Mouse (Mus musculus) embryonic stem cell, embryonic (primary cell): Measurements from ENCODE around the gene Cep72.
"Not testable (repeated sequence)": the region's sequence is repeated elsewhere in the genome, so short reads cannot be mapped to it uniquely, and the experiment has no call there.

Experiments
- CTCF ChIA-PET, 4 experiments: fragments of 300-600 bp in 2 of 4; fragments of 350-600 bp in 2 of 4; sonication (Branson Sonifier 250); formaldehyde crosslinking; loops; one replicate each; lab custom pipeline; 2022; ENCODE audit warnings: inconsistent platforms in 2 of 4; lab: Charles Lee
- POLR2A ChIA-PET, 4 experiments: fragments of 300-600 bp in 2 of 4; fragments of 350-600 bp in 2 of 4; sonication (Branson Sonifier 250); formaldehyde crosslinking; loops; one replicate each; lab custom pipeline; 2022; ENCODE audit warnings: antibody characterized with exemption in 4 of 4, inconsistent platforms in 1 of 4; lab: Charles Lee

Gene Cep72

GRCm38 (mm10) chr13:74008948-74009718 lies 53.0 kb downstream of the Cep72 start, which contains the start of gene Tppp:
Gene Tppp, plus strand, starts transcription at chr13:74009407.
- ChIA-PET POLR2A (interaction anchor here (0.5 to 3.8 kb wide), 37 partner anchors 9 to 513 kb away, joined by 3 to 23 read pairs (median 4); partner anchors contain the start of genes Brd9 (in 3 of the 4), Cep72 (in 3 of the 4), Pdcd6 (in 3 of the 4) and Trip13 (in 3 of the 4)), CTCF (interaction anchor here (0.5 to 1.4 kb wide), 5 partner anchors 9 to 603 kb away, joined by 3 to 6 read pairs (median 3); no protein-coding TSS in a partner anchor)

DNA sequence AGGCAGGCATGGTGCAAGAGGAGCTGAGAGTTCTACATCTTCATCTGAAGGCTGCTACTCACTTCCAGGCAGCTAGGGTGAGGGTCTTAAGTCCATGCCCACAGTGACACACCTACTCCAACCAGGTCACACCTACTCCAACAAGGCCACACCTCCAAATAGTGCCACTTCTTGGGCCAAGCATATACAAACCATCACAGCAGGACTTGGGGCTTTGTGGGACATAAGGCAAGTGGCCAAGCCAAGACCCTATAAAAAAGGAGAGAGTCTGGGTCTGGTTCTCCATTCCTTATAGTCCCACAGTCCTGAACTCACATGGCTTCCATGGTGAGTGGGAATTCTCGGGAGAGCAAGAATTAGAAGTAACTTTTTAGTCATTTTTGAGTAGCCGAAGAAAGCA lies 53.9 kb downstream of the Cep72 start:
- CTCF ChIA-PET: not testable (repeated sequence)
- POLR2A ChIA-PET: interaction anchor here in 2 of 4 experiments (1.1 to 3.8 kb wide), 4 partner anchors 54 to 71 kb away, joined by 3 to 23 read pairs (median 20); partner anchors contain the start of genes Brd9 (in 2 of the 2), Trip13 (in 2 of the 2) and Cep72 (in 1 of the 2)

GRCm38 (mm10) chr13:74006881-74007280 lies 55.2 kb downstream of the Cep72 start:
- CTCF ChIA-PET, POLR2A ChIA-PET: not testable (repeated sequence)

DNA sequence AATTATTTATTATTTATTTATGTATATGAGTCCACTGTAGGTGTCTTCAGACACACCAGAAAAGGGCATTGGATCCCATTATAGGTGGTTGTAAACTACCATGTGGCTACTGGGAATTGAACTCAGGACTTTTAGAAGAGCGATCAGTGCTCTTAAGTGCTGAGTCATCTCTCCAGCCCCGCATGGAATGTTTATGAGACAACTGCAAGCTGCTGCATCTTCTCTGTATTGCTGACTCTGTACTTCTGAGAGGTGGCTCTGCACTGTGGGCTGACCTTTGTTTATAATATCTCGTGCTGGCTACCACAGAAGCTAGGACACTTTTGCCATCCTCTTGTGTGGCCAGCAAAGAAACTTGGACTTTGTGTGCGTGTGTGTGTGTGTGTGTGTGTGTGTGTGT lies 60.6 kb downstream of the Cep72 start:
- CTCF ChIA-PET: interaction anchor here in 2 of 4 experiments (0.5 to 0.9 kb wide), 2 partner anchors 24 to 31 kb away, joined by 4 to 5 read pairs; no protein-coding TSS in a partner anchor
- POLR2A ChIA-PET: interaction anchor here in 1 of 4 experiments (0.9 kb wide), 1 partner anchor 61 kb away, joined by 3 read pairs; the partner anchor contains the start of gene Cep72

- CTCF ChIA-PET: interaction anchor here in 1 of 4 experiments (0.9 kb wide), 1 partner anchor 30 kb away, joined by 5 read pairs; no protein-coding TSS in a partner anchor
- POLR2A ChIA-PET: interaction anchor here in 1 of 4 experiments (0.9 kb wide), 1 partner anchor 61 kb away, joined by 3 read pairs; the partner anchor contains the start of gene Cep72
Measured at GRCm38 (mm10) chr13:74000961-74001360, 61.1 kb downstream of the Cep72 start.

GRCm38 (mm10) chr13:74000519-74000918 lies 61.6 kb downstream of the Cep72 start:
- ChIA-PET CTCF (no interaction called here), POLR2A (interaction anchor here in 1 of 4 experiments (0.9 kb wide), 1 partner anchor 62 kb away, joined by 3 read pairs; the partner anchor contains the start of gene Cep72)

- CTCF ChIA-PET: interaction anchor here in 1 of 4 experiments (0.6 kb wide), 1 partner anchor 169 kb away, joined by 3 read pairs; no protein-coding TSS in a partner anchor
- POLR2A ChIA-PET: no interaction called here
Measured at GRCm38 (mm10) chr13:73996456-73996855, 65.6 kb downstream of the Cep72 start.

DNA sequence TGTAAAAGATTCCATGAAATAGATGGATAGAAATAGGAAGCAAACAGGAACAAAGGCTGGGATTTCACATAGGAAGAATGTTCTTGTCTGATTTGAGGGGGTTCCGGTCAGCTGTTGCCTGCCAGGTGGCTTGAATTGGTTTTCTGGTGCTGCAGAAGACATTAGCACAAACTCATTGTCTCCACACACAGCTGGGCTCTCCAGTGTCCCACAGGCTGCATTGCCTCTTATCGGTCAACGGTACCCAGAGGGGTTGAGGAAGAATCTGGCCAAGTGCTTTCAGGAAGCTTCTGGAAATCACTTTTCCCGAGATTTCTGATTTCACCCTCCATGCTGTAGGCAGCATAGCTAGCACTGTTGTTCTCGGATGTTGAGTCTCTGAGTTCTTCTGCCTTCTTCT lies 70.8 kb downstream of the Cep72 start:
- POLR2A ChIA-PET: no interaction called here
- CTCF ChIA-PET: interaction anchor here in 1 of 4 experiments (0.6 kb wide), 1 partner anchor 153 kb away, joined by 3 read pairs; no protein-coding TSS in a partner anchor

GRCm38 (mm10) chr13:73990761-73991160 lies 71.3 kb downstream of the Cep72 start:
- ChIA-PET CTCF (interaction anchor here in 1 of 4 experiments (0.6 kb wide), 1 partner anchor 154 kb away, joined by 3 read pairs; no protein-coding TSS in a partner anchor), POLR2A (no interaction called here)

GRCm38 (mm10) chr13:73990325-73990724 lies 71.8 kb downstream of the Cep72 start:
- ChIA-PET CTCF (interaction anchor here in 1 of 4 experiments (0.6 kb wide), 1 partner anchor 154 kb away, joined by 3 read pairs; no protein-coding TSS in a partner anchor), POLR2A (no interaction called here)
